15 mouse cellular contexts compared by ENCODE assay signal in the genomic region with DNA sequence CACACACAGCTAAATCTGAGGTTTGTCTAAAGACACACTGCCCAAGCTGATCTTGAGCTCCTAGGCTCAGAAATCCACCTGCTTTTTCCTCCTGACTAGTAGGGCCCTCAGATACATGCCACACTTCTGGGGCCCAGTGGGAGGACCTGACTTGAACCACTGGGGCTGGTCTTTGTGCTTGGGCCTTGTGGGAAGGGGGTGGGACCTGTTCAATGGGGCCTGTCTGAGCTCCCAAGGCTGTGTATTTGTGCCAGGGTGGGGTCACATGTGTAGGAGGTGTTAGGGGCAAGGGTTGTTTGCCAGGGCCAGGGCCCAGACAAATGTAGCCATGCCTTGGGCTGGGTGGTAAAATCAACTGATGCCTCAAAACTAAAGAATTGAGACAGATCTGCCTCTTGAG. TPM values are rescaled to one million over a fixed set of nuclear protein-coding genes. Genes with fewer than 3 reads are reported as not detected.
A peak's percentile ranks its signal among the peaks of the same experiment; 100 is the strongest.
DNase-seq lines count a peak whose midpoint lies in the region; ATAC-seq lines count a peak whose summit lies in the region.
"Not testable (repeated sequence)": the region's sequence is repeated elsewhere in the genome, so short reads cannot be mapped to it uniquely, and the experiment has no call there.
"Had no signal": no experiment of that assay in that cellular context is flagged by ENCODE, and none has a peak within 500 bp of the region (broad histone marks: within the 10 kb centered on the region; RNA-seq: fewer than 3 reads in every experiment).

No protein-coding gene starts in this region.

- ATAC-seq in embryonic facial prominence, embryonic 15.5 days (ENCODE audit: insufficient number of reproducible peaks, low FRiP score, low TSS enrichment, low read depth), result peak; percentile 51; the same call in 1 of the 2 replicates
- ATAC-seq in intestine, embryonic 15.5 days, result peak; percentile 67
- peak; percentile 48 for ATAC-seq in intestine, embryonic 16.5 days
- ATAC-seq in kidney, embryonic 15.5 days (replicated peaks; ENCODE audit: low FRiP score); kidney, embryonic 16.5 days (ENCODE audit: low FRiP score, low TSS enrichment): not testable (repeated sequence)
- peak; percentile 60; the same call in 1 of the 2 replicates for ATAC-seq in stomach, embryonic 16.5 days (ENCODE audit: insufficient read depth, low FRiP score)

- H3K27me3 ChIP-seq in embryonic facial prominence, embryonic 15.5 days; forebrain, embryonic 10.5 days (ENCODE audit: poor library complexity, severe bottlenecking); intestine, embryonic 15.5 days (replicated peaks); intestine, embryonic 16.5 days (replicated peaks; ENCODE audit: control insufficient read depth, insufficient read depth, low read length); kidney, embryonic 15.5 days; kidney, embryonic 16.5 days (ENCODE audit: insufficient read depth, low read length); limb, embryonic 10.5 days (ENCODE audit: low read depth, poor library complexity, severe bottlenecking); stomach, embryonic 16.5 days (ENCODE audit: control insufficient read depth, insufficient read depth, low read length): not testable (repeated sequence)

- not testable (repeated sequence) for H3K9me3 ChIP-seq in embryonic facial prominence, embryonic 15.5 days (replicated peaks); forebrain, embryonic 10.5 days; intestine, embryonic 15.5 days; intestine, embryonic 16.5 days (ENCODE audit: control insufficient read depth, low read length); kidney, embryonic 15.5 days (replicated peaks); kidney, embryonic 16.5 days (ENCODE audit: low read length); limb, embryonic 10.5 days (replicated peaks); stomach, embryonic 16.5 days (replicated peaks; ENCODE audit: control insufficient read depth, low read length)

- not testable (repeated sequence) for H3K4me1 ChIP-seq in embryonic facial prominence, embryonic 15.5 days; forebrain, embryonic 10.5 days; intestine, embryonic 15.5 days (replicated peaks); intestine, embryonic 16.5 days (ENCODE audit: control insufficient read depth, insufficient read depth, low read length); kidney, embryonic 16.5 days (ENCODE audit: insufficient read depth, low read length); limb, embryonic 10.5 days; stomach, embryonic 16.5 days (ENCODE audit: control insufficient read depth, insufficient read depth, low read length)
- 0 out of 2 replicates have a peak, but pooled peaks cover 11% of the 10 kb centered on the region for H3K4me1 ChIP-seq in kidney, embryonic 15.5 days

- not testable (repeated sequence) for DNase-seq in forebrain, embryonic 10.5 days (ENCODE audit: extremely low spot score, low spot score)
- DNase-seq in limb, embryonic 10.5 days (ENCODE audit: low spot score), result peak; percentile 15

- not testable (repeated sequence) for H3K27ac ChIP-seq in embryonic facial prominence, embryonic 15.5 days (replicated peaks); intestine, embryonic 15.5 days; intestine, embryonic 16.5 days (ENCODE audit: low read length); limb, embryonic 10.5 days; stomach, embryonic 16.5 days (ENCODE audit: low read length)
- H3K27ac ChIP-seq in forebrain, embryonic 10.5 days, result 0 out of 2 replicates have a peak overlapping the region, but pooled peaks have one; percentile 30
- 0 out of 2 replicates have a peak overlapping the region, but pooled peaks have one; percentile 27 for H3K27ac ChIP-seq in kidney, embryonic 15.5 days
- 0 out of 2 replicates have a peak overlapping the region, but pooled peaks have one; percentile 7 for H3K27ac ChIP-seq in kidney, embryonic 16.5 days (ENCODE audit: low read length)

- not testable (repeated sequence) for H3K4me2 ChIP-seq in embryonic facial prominence, embryonic 15.5 days (replicated peaks); intestine, embryonic 15.5 days (replicated peaks); intestine, embryonic 16.5 days (ENCODE audit: low read depth, low read length); kidney, embryonic 15.5 days; kidney, embryonic 16.5 days (replicated peaks; ENCODE audit: low read depth, low read length); stomach, embryonic 16.5 days (ENCODE audit: low read depth, low read length)

- H3K9ac ChIP-seq in embryonic facial prominence, embryonic 15.5 days; intestine, embryonic 15.5 days; intestine, embryonic 16.5 days (ENCODE audit: low read depth, low read length); kidney, embryonic 15.5 days; kidney, embryonic 16.5 days (replicated peaks; ENCODE audit: low read length); stomach, embryonic 16.5 days (ENCODE audit: low read length): not testable (repeated sequence)

- H3K4me3 ChIP-seq in embryonic facial prominence, embryonic 15.5 days (replicated peaks); forebrain, embryonic 10.5 days; intestine, embryonic 15.5 days (replicated peaks); intestine, embryonic 16.5 days (ENCODE audit: low read length); kidney, embryonic 15.5 days (replicated peaks); kidney, embryonic 16.5 days (ENCODE audit: low read length); limb, embryonic 10.5 days; stomach, embryonic 16.5 days (replicated peaks; ENCODE audit: low read length): not testable (repeated sequence)

- not testable (repeated sequence) for H3K36me3 ChIP-seq in embryonic facial prominence, embryonic 15.5 days; forebrain, embryonic 10.5 days (replicated peaks); intestine, embryonic 15.5 days; intestine, embryonic 16.5 days (ENCODE audit: control insufficient read depth, insufficient read depth, low read length); kidney, embryonic 15.5 days; kidney, embryonic 16.5 days (ENCODE audit: insufficient read depth, low read length); limb, embryonic 10.5 days; stomach, embryonic 16.5 days (ENCODE audit: control insufficient read depth, insufficient read depth, low read length)

RNA-seq across cellular contexts. Expression of a gene that starts 56.8 kb away (rescaled TPM):
- not detected in 2 replicates for polyA plus RNA-seq in embryonic facial prominence, embryonic 15.5 days (2015; fragmentation: Nextera tagmentation; extraction: Ambion mirVana)
- polyA plus RNA-seq in forebrain, embryonic 10.5 days (2016; fragmentation: Nextera tagmentation; extraction: Ambion mirVana), result not detected in 2 replicates
- polyA plus RNA-seq in intestine, embryonic 15.5 days (2015; fragmentation: Nextera tagmentation; extraction: Ambion mirVana), result not detected in 2 replicates
- polyA plus RNA-seq in intestine, embryonic 16.5 days (2015; fragmentation: Nextera tagmentation; extraction: Ambion mirVana), result not detected in 2 replicates
- polyA plus RNA-seq in kidney, embryonic 15.5 days (2015; fragmentation: Nextera tagmentation; extraction: Ambion mirVana), result not detected in 2 replicates
- polyA plus RNA-seq in kidney, embryonic 16.5 days (2015; fragmentation: Nextera tagmentation; extraction: Ambion mirVana), result not detected in 2 replicates
- not detected in 2 replicates for polyA plus RNA-seq in limb, embryonic 10.5 days (2016; fragmentation: Nextera tagmentation; extraction: Ambion mirVana)
- not detected in 2 replicates for polyA plus RNA-seq in stomach, embryonic 16.5 days (2015; fragmentation: Nextera tagmentation; extraction: Ambion mirVana)
- polyA plus RNA-seq: activated CD4-positive, CD25-positive, alpha-beta regulatory T cell, adult 4 months; adrenal gland, adult 2 months; brain, embryonic 14.5 days; C2C12; CD4-positive, CD25-positive, alpha-beta regulatory T cell, adult 4 months; G1E; Patski had no signal
